8 mouse cellular contexts compared by ENCODE assay signal in genomic region chr2:34519525-34519924, GRCm38 (mm10).
DNase-seq lines count a peak whose midpoint lies in the region; ATAC-seq and TF ChIP-seq lines count a peak whose summit lies in the region.

No protein-coding gene starts in this region.

- H3K27me3 ChIP-seq in forebrain, embryonic 14.5 days (replicated peaks; ENCODE audit: control insufficient read depth, insufficient read depth, low read length), result no peaks in the 10 kb centered on the region
- H3K27me3 ChIP-seq in forebrain, embryonic 15.5 days, result no peaks in the 10 kb centered on the region
- H3K27me3 ChIP-seq in embryonic facial prominence, embryonic 14.5 days (replicated peaks; ENCODE audit: control insufficient read depth, insufficient read depth, low read length), result no peaks in the 10 kb centered on the region
- no peaks in the 10 kb centered on the region for H3K27me3 ChIP-seq in stomach, postnatal 0 days (ENCODE audit: control insufficient read depth, insufficient read depth, low read length)

- H3K9me3 ChIP-seq in forebrain, embryonic 14.5 days (replicated peaks; ENCODE audit: control insufficient read depth, low read length), result no peaks in the 10 kb centered on the region
- H3K9me3 ChIP-seq in forebrain, embryonic 15.5 days, result no peaks in the 10 kb centered on the region
- no peaks in the 10 kb centered on the region for H3K9me3 ChIP-seq in embryonic facial prominence, embryonic 14.5 days (ENCODE audit: control insufficient read depth, low read length)
- H3K9me3 ChIP-seq in stomach, postnatal 0 days (ENCODE audit: control insufficient read depth, low read length), result no peaks in the 10 kb centered on the region

- no peak overlapping the region for H3K27ac ChIP-seq in forebrain, embryonic 14.5 days (ENCODE audit: low read depth, low read length)
- no peak overlapping the region for H3K27ac ChIP-seq in forebrain, embryonic 15.5 days (replicated peaks)
- H3K27ac ChIP-seq in embryonic facial prominence, embryonic 14.5 days (replicated peaks; ENCODE audit: low read depth, low read length), result no peak overlapping the region
- H3K27ac ChIP-seq in stomach, postnatal 0 days (replicated peaks), result no peak overlapping the region

- TF ChIP-seq EP300 in stomach, postnatal 0 days (optimal IDR thresholded peaks at IDR 0.05), result no peak

- TF ChIP-seq CTCF in stomach, postnatal 0 days (IDR thresholded peaks at IDR 0.05; ENCODE audit: low read depth), result peak; percentile 84

- H3K36me3 ChIP-seq in forebrain, embryonic 14.5 days (ENCODE audit: control insufficient read depth, insufficient read depth, low read length), result no peaks in the 10 kb centered on the region
- H3K36me3 ChIP-seq in forebrain, embryonic 15.5 days, result no peaks in the 10 kb centered on the region
- H3K36me3 ChIP-seq in embryonic facial prominence, embryonic 14.5 days (ENCODE audit: control insufficient read depth, insufficient read depth, low read length), result no peaks in the 10 kb centered on the region
- no peaks in the 10 kb centered on the region for H3K36me3 ChIP-seq in stomach, postnatal 0 days (ENCODE audit: control insufficient read depth, insufficient read depth, low read length)

- ATAC-seq in forebrain, embryonic 14.5 days, result peak; percentile 57; the same call in 1 of the 2 replicates
- ATAC-seq in forebrain, embryonic 15.5 days (replicated peaks), result no peak
- 0 out of 2 replicates have a peak, but pooled peaks have one; percentile 60 for ATAC-seq in embryonic facial prominence, embryonic 14.5 days (ENCODE audit: low read depth)
- 0 out of 2 replicates have a peak, but pooled peaks have one; percentile 47 for ATAC-seq in stomach, postnatal 0 days (ENCODE audit: low FRiP score, low TSS enrichment)

- no peak overlapping the region for H3K4me3 ChIP-seq in forebrain, embryonic 14.5 days (ENCODE audit: low read depth, low read length)
- H3K4me3 ChIP-seq in forebrain, embryonic 15.5 days, result no peak overlapping the region
- no peak overlapping the region for H3K4me3 ChIP-seq in embryonic facial prominence, embryonic 14.5 days (ENCODE audit: low read depth, low read length)
- H3K4me3 ChIP-seq in stomach, postnatal 0 days (ENCODE audit: low read depth, low read length), result no peak overlapping the region

- DNase-seq in forebrain, embryonic 14.5 days (ENCODE audit: low spot score), result peak; percentile 77
- DNase-seq in urinary bladder, postnatal 36 days (ENCODE audit: low spot score in 2 of 2), result peak; percentile 23 to 36
- DNase-seq in urinary bladder, postnatal 4 days (ENCODE audit: low spot score in 2 of 2), result no peak
- DNase-seq in embryonic facial prominence, embryonic 14.5 days (ENCODE audit: low spot score), result peak; percentile 61
- peak; percentile 25 to 74 for DNase-seq in layer of hippocampus, adult 18-20 months (ENCODE audit: low spot score in 2 of 2)
- DNase-seq in lung, postnatal 36 days, result peak; percentile 82
- DNase-seq in stomach, postnatal 0 days (ENCODE audit: low spot score), result peak; percentile 64

- no peak overlapping the region for H3K4me2 ChIP-seq in forebrain, embryonic 14.5 days (ENCODE audit: low read length)
- no peak overlapping the region for H3K4me2 ChIP-seq in forebrain, embryonic 15.5 days (replicated peaks)
- H3K4me2 ChIP-seq in embryonic facial prominence, embryonic 14.5 days (ENCODE audit: low read depth, low read length), result no peak overlapping the region
- no peak overlapping the region for H3K4me2 ChIP-seq in stomach, postnatal 0 days (replicated peaks; ENCODE audit: low read depth)

- no peaks in the 10 kb centered on the region for H3K4me1 ChIP-seq in forebrain, embryonic 14.5 days (ENCODE audit: control insufficient read depth, insufficient read depth, low read length)
- H3K4me1 ChIP-seq in forebrain, embryonic 15.5 days, result peaks cover 3% of the 10 kb centered on the region; the same call in 1 of the 2 replicates
- H3K4me1 ChIP-seq in embryonic facial prominence, embryonic 14.5 days (ENCODE audit: control insufficient read depth, insufficient read depth, low read length), result no peaks in the 10 kb centered on the region
- H3K4me1 ChIP-seq in stomach, postnatal 0 days (replicated peaks; ENCODE audit: control insufficient read depth, insufficient read depth), result no peaks in the 10 kb centered on the region

- no peak overlapping the region for H3K9ac ChIP-seq in forebrain, embryonic 14.5 days (ENCODE audit: low read length)
- H3K9ac ChIP-seq in forebrain, embryonic 15.5 days (replicated peaks), result no peak overlapping the region
- H3K9ac ChIP-seq in embryonic facial prominence, embryonic 14.5 days (ENCODE audit: low read depth, low read length), result no peak overlapping the region
- no peak overlapping the region for H3K9ac ChIP-seq in stomach, postnatal 0 days (ENCODE audit: low read length)

- WGBS in forebrain, embryonic 14.5 days, result 29% methylated on average over 6 of the region's 6 CpGs
- 25% methylated on average over 6 of the region's 6 CpGs for WGBS in forebrain, embryonic 15.5 days
- WGBS in embryonic facial prominence, embryonic 14.5 days, result 50% methylated on average over 6 of the region's 6 CpGs
- WGBS in stomach, postnatal 0 days, result 51% methylated on average over 6 of the region's 6 CpGs

Comparison
In these comparisons a context has a peak if more than half of its experiments do, and no peak if none do; other contexts are left out.
1. DNase-seq: peak in forebrain, embryonic 14.5 days (single experiment), urinary bladder, postnatal 36 days (2 of 2), embryonic facial prominence, embryonic 14.5 days (single experiment), layer of hippocampus, adult 18-20 months (2 of 2), lung, postnatal 36 days (single experiment) and stomach, postnatal 0 days (single experiment); none in urinary bladder, postnatal 4 days (0 of 2).